17 mouse cellular contexts compared by ENCODE assay signal in genomic region chr13:45888953-45889749, GRCm38 (mm10).
DNase-seq lines count a peak whose midpoint lies in the region; ATAC-seq and TF ChIP-seq lines count a peak whose summit lies in the region.
"Had no signal": no experiment of that assay in that cellular context is flagged by ENCODE, and none has a peak within 500 bp of the region (broad histone marks: within the 10 kb centered on the region; RNA-seq: fewer than 3 reads in every experiment).

No protein-coding gene starts in this region.

- no peaks in the 10 kb centered on the region for H3K9me3 ChIP-seq in heart, embryonic 12.5 days (replicated peaks)
- H3K9me3 ChIP-seq in forebrain, embryonic 10.5 days, result no peaks in the 10 kb centered on the region
- H3K9me3 ChIP-seq: embryonic facial prominence, embryonic 15.5 days; heart, embryonic 13.5 days; limb, embryonic 12.5 days; midbrain, embryonic 12.5 days had no signal

- TF ChIP-seq POLR2A in bone marrow macrophage, adult 2 months (IDR thresholded peaks at IDR 0.05; ENCODE audit: borderline replicate concordance, low read depth, low read length), result no peak

- peaks cover 10% of the 10 kb centered on the region; the same call in 1 of the 2 replicates for H3K4me1 ChIP-seq in heart, embryonic 12.5 days (replicated peaks)
- H3K4me1 ChIP-seq in bone marrow macrophage, adult 2 months (ENCODE audit: control insufficient read depth, insufficient read depth, low read length), result peaks cover 27% of the 10 kb centered on the region
- no peaks in the 10 kb centered on the region for H3K4me1 ChIP-seq in forebrain, embryonic 10.5 days
- H3K4me1 ChIP-seq: embryonic facial prominence, embryonic 15.5 days; limb, embryonic 12.5 days had no signal

- H3K4me3 ChIP-seq in heart, embryonic 12.5 days, result no peak overlapping the region
- H3K4me3 ChIP-seq in bone marrow macrophage, adult 2 months (ENCODE audit: insufficient read depth, low read length), result no peak overlapping the region
- no peak overlapping the region for H3K4me3 ChIP-seq in forebrain, embryonic 10.5 days
- H3K4me3 ChIP-seq: embryonic facial prominence, embryonic 15.5 days; heart, embryonic 13.5 days; limb, embryonic 12.5 days; midbrain, embryonic 12.5 days had no signal

- ATAC-seq in heart, embryonic 12.5 days (ENCODE audit: insufficient number of reproducible peaks, low FRiP score), result no peak
- ATAC-seq in megakaryocyte progenitor cell, adult 5-6 weeks (replicated peaks; ENCODE audit: poor library complexity), result peak; percentile 26
- ATAC-seq: lung, postnatal 0 days had no signal

- H3K36me3 ChIP-seq in heart, embryonic 12.5 days, result no peaks in the 10 kb centered on the region
- no peaks in the 10 kb centered on the region for H3K36me3 ChIP-seq in forebrain, embryonic 10.5 days (replicated peaks)
- H3K36me3 ChIP-seq: embryonic facial prominence, embryonic 15.5 days; heart, embryonic 13.5 days; limb, embryonic 12.5 days; midbrain, embryonic 12.5 days had no signal

- no peaks in the 10 kb centered on the region for H3K27me3 ChIP-seq in heart, embryonic 12.5 days (replicated peaks)
- H3K27me3 ChIP-seq in forebrain, embryonic 10.5 days (ENCODE audit: poor library complexity, severe bottlenecking), result no peaks in the 10 kb centered on the region
- H3K27me3 ChIP-seq: embryonic facial prominence, embryonic 15.5 days; heart, embryonic 13.5 days; limb, embryonic 12.5 days; midbrain, embryonic 12.5 days had no signal

- no peak for DNase-seq in heart, adult 8-10 months (ENCODE audit: low spot score)
- DNase-seq in CD4-positive, CD25-positive, alpha-beta regulatory T cell, adult 2 months (ENCODE audit: low read depth, low spot score), result peak; percentile 34
- no peak for DNase-seq in testis, postnatal 14 days (ENCODE audit: low spot score)
- no peak for DNase-seq in forebrain, embryonic 10.5 days (ENCODE audit: extremely low spot score, low spot score)
- DNase-seq: adrenal gland, adult 8-10 months; gastrocnemius, postnatal 25 days; heart, postnatal 36 days; right cerebral cortex, postnatal 4 days had no signal

- no peak for TF ChIP-seq CTCF in bone marrow macrophage, adult 2 months (IDR thresholded peaks at IDR 0.05; ENCODE audit: low read depth, low read length)

- 74% methylated on average over 9 of the region's 9 CpGs for WGBS in heart, embryonic 12.5 days
- 81% methylated on average over 9 of the region's 9 CpGs for whole genome bisulfite sequencing in forebrain, embryonic 10.5 days

- no peak overlapping the region for H3K4me2 ChIP-seq in heart, embryonic 12.5 days
- H3K4me2 ChIP-seq: embryonic facial prominence, embryonic 15.5 days; heart, embryonic 13.5 days; limb, embryonic 12.5 days; midbrain, embryonic 12.5 days had no signal

- H3K27ac ChIP-seq in heart, embryonic 12.5 days (ENCODE audit: poor library complexity, severe bottlenecking), result 0 out of 2 replicates have a peak overlapping the region, but pooled peaks have one; percentile 16
- peak overlapping the region; percentile 28 for H3K27ac ChIP-seq in bone marrow macrophage, adult 2 months (ENCODE audit: insufficient read depth, low read depth, low read length)
- H3K27ac ChIP-seq in forebrain, embryonic 10.5 days, result no peak overlapping the region
- H3K27ac ChIP-seq: embryonic facial prominence, embryonic 15.5 days; heart, embryonic 13.5 days; limb, embryonic 12.5 days; liver, embryonic 14.5 days; midbrain, embryonic 12.5 days had no signal

- no peak overlapping the region for H3K9ac ChIP-seq in heart, embryonic 12.5 days
- H3K9ac ChIP-seq: embryonic facial prominence, embryonic 15.5 days; heart, embryonic 13.5 days; limb, embryonic 12.5 days; liver, embryonic 14.5 days; midbrain, embryonic 12.5 days had no signal
